Mouse (Mus musculus) heart, embryonic 11.5 days (tissue): ENCODE results near the gene Ifnlr1. TPM values are rescaled to one million over a fixed set of nuclear protein-coding genes. Genes with fewer than 3 reads are reported as not detected.

ENCODE experiments used
- ATAC-seq: fragments of 200-750 bp; cut with Nextera tagmentation; replicated peaks from 2 replicates; pipeline ENCODE4 v1.8.0; 2017; ENCODE audit warnings: moderate library complexity; ENCODE audit not compliant: insufficient number of reproducible peaks, low FRiP score, low TSS enrichment
- H3K27ac ChIP-seq: fragments of 300-500 bp; sonication (generic); 2 replicates; pipeline ENCODE4 v1.5.1; 2014; ENCODE audit warnings: mild to moderate bottlenecking, low read depth, low read length
- H3K27me3 ChIP-seq: fragments of 300-500 bp; sonication (generic); 2 replicates; pipeline ENCODE4 v1.6.1; 2014; ENCODE audit warnings: mild to moderate bottlenecking, low read length, mixed read lengths; ENCODE audit not compliant: control insufficient read depth, insufficient read depth
- H3K36me3 ChIP-seq: fragments of 300-500 bp; sonication (generic); 2 replicates; pipeline ENCODE4 v1.6.1; 2014; ENCODE audit warnings: mild to moderate bottlenecking, low read length, moderate library complexity, mixed read lengths; ENCODE audit not compliant: control insufficient read depth, insufficient read depth
- H3K4me1 ChIP-seq: fragments of 300-500 bp; sonication (generic); 2 replicates; pipeline ENCODE4 v1.6.1; 2014; ENCODE audit warnings: low read length; ENCODE audit not compliant: control insufficient read depth, insufficient read depth
- H3K4me2 ChIP-seq: fragments of 300-500 bp; sonication (generic); 2 replicates; pipeline ENCODE4 v1.6.1; 2014; ENCODE audit warnings: mild to moderate bottlenecking, moderate library complexity
- H3K4me3 ChIP-seq: fragments of 300-500 bp; sonication (generic); 2 replicates; pipeline ENCODE4 v1.5.1; 2014; ENCODE audit warnings: low read depth, low read length
- H3K9ac ChIP-seq: fragments of 300-500 bp; sonication (generic); 2 replicates; pipeline ENCODE4 v1.6.1; 2014; ENCODE audit warnings: mild to moderate bottlenecking, low read depth, low read length, moderate library complexity
- H3K9me3 ChIP-seq: fragments of 300-500 bp; sonication (generic); replicated peaks from 2 replicates; pipeline ENCODE4 v1.6.1; 2016; ENCODE audit warnings: low read length; ENCODE audit not compliant: control insufficient read depth
- WGBS: fragments of 180-500 bp; shearing (Covaris S2); extraction: QIAGEN DNeasy Blood & Tissue Kit; methylation state at CpG from one replicate; pipeline ENCODE4 v1.1.7; 2014; ENCODE audit not compliant: insufficient replicate concordance; 5-methylcytosine and 5-hydroxymethylcytosine counted together
- polyA plus RNA-seq: library from polyadenylated mRNA; unstranded; fragments of >200 nt; fragmentation: Nextera tagmentation; extraction: Ambion mirVana; gene quantifications from 2 replicates; pipeline ENCODE4 v1.2.1, GENCODE M21; 2014

Ifnlr1 gene
- polyA plus RNA-seq, 1 experiment from 2014 or later: 0.20 TPM

- Histone ChIP-seq H3K27ac (no peak overlapping the region; the same call in 1 of the 2 replicates), H3K36me3 (no peaks in the 10 kb centered on the region), H3K4me1 (peaks cover 11% of the 10 kb centered on the region), H3K9me3 (0 out of 2 replicates have a peak, but pooled peaks cover 2% of the 10 kb centered on the region), H3K27me3 (no peaks in the 10 kb centered on the region), H3K9ac (no peak overlapping the region), H3K4me2 (no peak overlapping the region), H3K4me3 (no peak overlapping the region)
- ATAC-seq: no peak
- 59% methylated on average over 7 of the region's 7 CpGs for WGBS
These were observed 53.1 kb downstream of the Ifnlr1 start for GRCm38 (mm10) chr4:135739148-135739547.

GRCm38 (mm10) chr4:135739672-135740071, 53.6 kb downstream of the Ifnlr1 start:
- no peak overlapping the region for H3K27ac ChIP-seq
- H3K27me3 ChIP-seq: no peaks in the 10 kb centered on the region
- H3K36me3 ChIP-seq: no peaks in the 10 kb centered on the region
- H3K9ac ChIP-seq: no peak overlapping the region
- no peak overlapping the region for H3K4me2 ChIP-seq
- H3K4me3 ChIP-seq: no peak overlapping the region
- no peaks in the 10 kb centered on the region for H3K9me3 ChIP-seq
- 87% methylated on average over 14 of the region's 14 CpGs for WGBS
- H3K4me1 ChIP-seq: peaks cover 11% of the 10 kb centered on the region
- no peak for ATAC-seq

- no peak overlapping the region for H3K4me3 ChIP-seq
- ATAC-seq: no peak
- H3K36me3 ChIP-seq: no peaks in the 10 kb centered on the region
- peaks cover 8% of the 10 kb centered on the region for H3K4me1 ChIP-seq
- WGBS: 40% methylated on average over 6 of the region's 6 CpGs
- H3K27ac ChIP-seq: no peak overlapping the region
- H3K9ac ChIP-seq: no peak overlapping the region
- no peak overlapping the region for H3K4me2 ChIP-seq
- no peaks in the 10 kb centered on the region for H3K27me3 ChIP-seq
- H3K9me3 ChIP-seq: no peaks in the 10 kb centered on the region
These were observed 57.4 kb downstream of the Ifnlr1 start for GRCm38 (mm10) chr4:135743520-135743919.

GRCm38 (mm10) chr4:135744726-135745448, 58.8 kb downstream of the Ifnlr1 start:
- Histone ChIP-seq H3K4me3 (no peak overlapping the region), H3K9ac (no peak overlapping the region), H3K27ac (no peak overlapping the region), H3K36me3 (no peaks in the 10 kb centered on the region), H3K4me2 (no peak overlapping the region), H3K9me3 (no peaks in the 10 kb centered on the region), H3K27me3 (no peaks in the 10 kb centered on the region), H3K4me1 (no peaks in the 10 kb centered on the region; the same call in 1 of the 2 replicates)
- 57% methylated on average over 16 of the region's 16 CpGs for WGBS
- ATAC-seq: no peak

GRCm38 (mm10) chr4:135745613-135746012, 59.5 kb downstream of the Ifnlr1 start:
- Histone ChIP-seq H3K9ac (no peak overlapping the region), H3K4me1 (no peaks in the 10 kb centered on the region; the same call in 1 of the 2 replicates), H3K9me3 (no peaks in the 10 kb centered on the region), H3K4me3 (no peak overlapping the region), H3K27ac (no peak overlapping the region), H3K27me3 (no peaks in the 10 kb centered on the region), H3K36me3 (no peaks in the 10 kb centered on the region), H3K4me2 (no peak overlapping the region)
- no peak for ATAC-seq
- WGBS: 73% methylated on average over 10 of the region's 10 CpGs

- no peak overlapping the region for H3K27ac ChIP-seq
- H3K4me2 ChIP-seq: no peak overlapping the region
- H3K9me3 ChIP-seq: peaks cover 2% of the 10 kb centered on the region; the same call in 1 of the 2 replicates
- no peaks in the 10 kb centered on the region for H3K27me3 ChIP-seq
- 75% methylated on average over 8 of the region's 8 CpGs for WGBS
- no peak overlapping the region for H3K4me3 ChIP-seq
- no peak for ATAC-seq
- no peak overlapping the region for H3K9ac ChIP-seq
- no peaks in the 10 kb centered on the region for H3K36me3 ChIP-seq
- peaks cover 3% of the 10 kb centered on the region; the same call in 1 of the 2 replicates for H3K4me1 ChIP-seq
These were observed 64.8 kb downstream of the Ifnlr1 start for GRCm38 (mm10) chr4:135750896-135751295.

- 70% methylated on average over 7 of the region's 7 CpGs for WGBS
- ATAC-seq: no peak
- no peaks in the 10 kb centered on the region for H3K27me3 ChIP-seq
- no peak overlapping the region for H3K4me3 ChIP-seq
- H3K27ac ChIP-seq: no peak overlapping the region
- H3K36me3 ChIP-seq: no peaks in the 10 kb centered on the region
- H3K9ac ChIP-seq: no peak overlapping the region
- no peak overlapping the region for H3K4me2 ChIP-seq
- H3K9me3 ChIP-seq: peaks cover 2% of the 10 kb centered on the region; the same call in 1 of the 2 replicates
- H3K4me1 ChIP-seq: peaks cover 3% of the 10 kb centered on the region; the same call in 1 of the 2 replicates
These were observed 66.2 kb downstream of the Ifnlr1 start for GRCm38 (mm10) chr4:135752106-135752778.

- Histone ChIP-seq H3K4me1 (0 out of 2 replicates have a peak, but pooled peaks cover 3% of the 10 kb centered on the region), H3K9me3 (peaks cover 2% of the 10 kb centered on the region; the same call in 1 of the 2 replicates), H3K9ac (no peak overlapping the region), H3K4me2 (no peak overlapping the region), H3K36me3 (no peaks in the 10 kb centered on the region), H3K4me3 (no peak overlapping the region), H3K27me3 (no peaks in the 10 kb centered on the region), H3K27ac (no peak overlapping the region)
- WGBS: 74% methylated on average over 8 of the region's 8 CpGs
- no peak for ATAC-seq
These were observed 66.7 kb downstream of the Ifnlr1 start for GRCm38 (mm10) chr4:135752779-135753164.
